Mouse (Mus musculus): ENCODE measurements at regions not wholly inside any gene's neighbourhood (a gene's known extent, or its start where the extent isn't known, plus 50 kb on each side); places are given as distances from the start of the nearest gene placed in this dataset.
A peak's percentile ranks its signal among the peaks of the same experiment; 100 is the strongest.
"Not testable (repeated sequence)": the region's sequence is repeated elsewhere in the genome, so short reads cannot be mapped to it uniquely, and the experiment has no call there.

DNA sequence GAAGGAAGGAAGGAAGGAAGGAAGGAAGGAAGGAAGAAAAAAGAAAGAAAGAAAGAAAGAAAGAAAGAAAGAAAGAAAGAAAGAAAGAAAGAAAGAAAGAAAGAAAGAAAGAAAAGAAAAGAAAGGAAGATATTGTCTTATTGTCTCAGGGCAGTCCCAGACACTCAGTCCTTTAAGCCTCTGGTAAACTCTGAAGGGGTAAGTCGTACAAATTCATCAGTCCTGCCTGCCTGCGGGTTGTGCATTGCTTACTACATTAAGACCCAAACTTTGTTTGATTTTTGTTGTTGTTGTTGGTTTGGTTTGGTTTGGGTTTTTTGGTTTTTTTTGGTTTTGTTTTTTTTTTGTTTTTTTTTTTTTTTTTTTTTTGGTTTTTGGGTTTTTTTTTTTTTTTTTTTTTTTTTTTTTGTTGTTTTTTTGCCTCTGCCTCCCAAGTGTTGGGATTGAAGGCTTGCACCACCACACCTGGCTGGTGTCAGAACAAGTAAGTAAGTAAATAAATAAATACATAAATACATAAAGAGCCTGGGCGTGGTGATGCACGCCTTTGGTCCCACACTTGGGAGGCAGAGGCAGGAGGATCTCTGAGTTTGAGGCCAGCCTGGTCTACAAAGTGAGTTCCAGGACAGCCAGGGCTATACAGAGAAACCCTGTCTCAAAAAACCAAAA, 1365.2 kb downstream of the Zfp704 start:
- DNase-seq (ENCODE audit: extremely low spot score in 1 of 2, low spot score in 2 of 2); intact Hi-C loops (cut with DNase I): not testable (repeated sequence)

DNA sequence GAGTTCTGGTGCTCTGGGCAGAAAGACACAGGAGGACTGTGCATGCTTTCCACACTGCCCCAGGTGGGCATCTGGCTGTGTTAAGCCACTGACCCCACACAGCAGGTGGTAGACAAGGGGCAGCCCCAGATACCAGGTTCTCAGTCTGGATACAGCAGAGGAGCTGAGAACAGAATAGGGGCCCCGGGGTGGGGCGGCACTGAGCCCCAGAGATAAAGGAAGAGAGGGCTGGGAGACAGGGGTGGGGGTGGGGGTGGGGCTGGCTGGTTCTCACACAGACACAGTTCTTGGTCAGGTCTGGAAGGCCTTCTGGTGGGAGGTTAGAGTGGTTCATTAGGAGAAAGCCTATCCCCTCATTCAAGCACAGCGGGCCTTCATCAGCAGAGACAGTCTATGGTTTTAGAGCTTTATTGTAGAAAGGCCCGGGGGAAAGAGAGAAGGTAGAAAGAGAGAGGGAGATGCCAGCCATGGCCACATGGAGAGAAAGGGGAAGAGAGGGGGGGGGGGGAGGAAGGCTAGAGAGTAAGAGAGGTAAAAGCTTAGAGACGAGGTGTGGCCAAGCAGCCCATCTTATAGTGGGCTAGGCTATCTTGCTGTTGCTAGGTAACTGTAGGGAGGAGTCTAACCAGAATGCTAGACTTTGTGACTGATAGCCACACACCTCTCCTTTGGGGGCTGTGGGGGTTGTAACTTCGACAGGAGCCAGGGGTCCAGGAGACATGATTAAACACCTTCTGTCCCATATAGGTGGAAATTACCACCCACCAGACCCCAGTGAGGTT, 1403.1 kb downstream of the Zfp704 start:
- intact Hi-C loops (cut with DNase I): no loop called here
- DNase-seq (ENCODE audit: extremely low spot score in 1 of 2, low spot score in 2 of 2): no peak

DNA sequence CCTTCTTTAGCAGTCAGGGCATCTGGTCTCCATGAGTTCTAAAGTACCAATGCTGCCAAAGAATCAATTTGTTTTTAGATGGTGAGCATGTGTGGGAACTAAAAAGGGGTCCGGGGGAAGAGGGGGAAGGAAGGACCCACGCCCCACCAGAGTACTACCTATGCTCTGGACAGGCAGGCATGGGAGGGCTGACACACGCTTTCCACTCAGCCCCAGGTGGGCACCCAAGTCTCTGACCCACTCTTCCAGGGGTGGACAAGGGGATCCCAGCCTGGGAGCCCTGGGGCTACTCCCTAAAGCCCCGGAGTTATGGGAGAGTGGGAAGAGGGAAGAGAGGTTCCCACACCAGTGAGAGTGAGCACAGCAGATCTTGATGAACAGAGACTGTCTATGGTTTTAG, 1446.9 kb downstream of the Zfp704 start:
- no peak for DNase-seq (ENCODE audit: extremely low spot score in 1 of 2, low spot score in 2 of 2)
- intact Hi-C loops (cut with DNase I): no loop called here

DNA sequence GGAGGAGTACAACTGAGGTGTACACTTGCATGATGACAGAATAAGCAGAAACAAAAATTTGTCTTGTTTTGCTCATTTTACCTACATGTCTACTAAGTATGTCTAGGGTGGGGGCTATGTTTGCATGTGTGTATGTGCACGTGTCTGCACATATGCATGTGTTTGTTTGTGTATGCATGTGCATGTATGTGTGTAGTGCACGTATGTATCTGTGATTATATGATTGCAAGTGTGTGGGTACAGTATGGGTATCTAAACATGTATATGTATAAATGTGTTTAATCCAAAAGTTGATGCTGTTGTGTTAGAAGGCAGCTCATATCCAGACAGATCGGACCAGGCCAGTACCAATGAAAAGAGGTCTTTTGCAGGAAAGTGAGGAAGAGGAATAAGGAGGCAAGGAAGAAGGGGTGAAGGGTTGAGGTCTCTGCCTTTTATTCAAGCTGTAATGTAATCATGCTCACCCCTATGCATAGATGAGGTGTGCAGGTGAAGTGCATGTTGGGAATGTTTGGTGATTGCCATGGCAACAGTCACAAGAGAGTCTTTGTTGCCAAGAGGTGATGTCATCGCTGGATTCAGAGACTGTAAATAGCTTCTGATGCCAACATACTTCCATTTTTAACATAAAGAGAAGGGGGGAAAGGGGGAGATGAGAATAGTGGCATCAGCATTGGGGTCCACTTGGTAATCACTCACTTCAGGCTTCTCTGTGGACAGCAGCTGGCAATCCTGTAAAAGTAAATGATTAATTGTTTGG, 1447.7 kb downstream of the Zfp704 start:
- intact Hi-C loops (cut with DNase I): no loop called here

DNA sequence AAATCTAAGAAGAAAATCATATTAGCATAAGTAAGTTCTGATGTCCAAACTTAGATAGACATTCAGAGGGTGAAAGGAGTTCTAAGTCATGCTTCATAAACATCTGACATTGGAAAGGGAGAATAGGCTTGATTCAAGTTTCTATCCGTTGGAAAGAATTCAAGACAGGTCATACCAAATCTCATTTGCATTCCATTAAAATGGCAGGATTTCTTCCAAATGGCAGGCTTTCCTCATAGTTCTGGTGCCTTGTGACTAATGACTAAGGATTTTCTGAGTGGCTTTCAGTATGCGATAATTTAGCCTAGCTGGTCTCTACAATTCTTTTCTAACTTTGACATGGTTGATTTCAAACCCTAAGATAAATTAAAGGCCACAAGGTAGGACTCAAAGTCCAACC, 1466.9 kb downstream of the Zfp704 start:
- DNase-seq (ENCODE audit: extremely low spot score in 1 of 2, low spot score in 2 of 2): no peak
- intact Hi-C loops (cut with DNase I): no loop called here

More for the DNA sequence above, 1447.7 kb downstream of the Zfp704 start:
- peak in 1 of 2 experiments; percentile 21 for DNase-seq (ENCODE audit: extremely low spot score in 1 of 2, low spot score in 2 of 2)

DNA sequence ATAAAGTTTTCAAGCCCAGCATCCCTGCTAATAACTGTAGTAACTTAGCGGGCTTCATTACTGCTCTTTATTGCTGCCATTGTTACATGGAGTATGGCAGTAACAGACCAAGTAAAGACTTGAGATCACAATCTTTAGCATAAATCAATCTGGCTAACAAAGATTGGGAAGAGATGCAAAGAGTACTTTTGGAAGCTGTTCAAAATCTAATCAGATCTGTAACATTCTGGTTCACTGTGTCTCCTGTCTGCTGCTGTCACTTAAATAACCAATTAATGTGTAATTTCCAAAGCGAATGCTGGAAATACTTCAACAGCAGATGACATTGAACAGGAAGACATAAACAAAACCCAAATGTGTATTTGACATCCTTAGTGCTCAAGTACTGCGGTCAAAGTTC, 1467.7 kb downstream of the Zfp704 start:
- intact Hi-C loops (cut with DNase I): no loop called here

DNA sequence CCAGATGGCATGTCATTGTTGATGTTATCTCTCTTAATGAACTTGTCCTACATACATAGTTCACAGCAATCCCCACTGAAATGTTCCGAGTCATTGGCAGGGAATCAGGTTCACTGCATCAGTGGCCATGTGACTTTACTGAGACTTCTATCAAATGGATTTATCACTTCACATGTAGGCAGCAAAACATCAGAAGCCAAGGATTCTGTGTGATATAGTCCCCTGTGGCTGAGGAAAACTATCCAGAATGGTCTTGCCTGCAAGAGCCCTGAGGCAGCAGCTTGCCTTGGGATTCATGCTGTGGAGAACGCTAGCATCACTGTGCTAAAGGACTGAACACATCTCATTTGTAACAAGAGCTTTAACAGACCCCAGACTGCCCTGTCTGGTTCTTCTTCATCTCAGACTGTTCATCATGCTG, 1468.2 kb downstream of the Zfp704 start:
- intact Hi-C loops (cut with DNase I): no loop called here
- DNase-seq (ENCODE audit: extremely low spot score in 1 of 2, low spot score in 2 of 2): no peak

More for the DNA sequence above, 1467.7 kb downstream of the Zfp704 start:
- no peak for DNase-seq (ENCODE audit: extremely low spot score in 1 of 2, low spot score in 2 of 2)

DNA sequence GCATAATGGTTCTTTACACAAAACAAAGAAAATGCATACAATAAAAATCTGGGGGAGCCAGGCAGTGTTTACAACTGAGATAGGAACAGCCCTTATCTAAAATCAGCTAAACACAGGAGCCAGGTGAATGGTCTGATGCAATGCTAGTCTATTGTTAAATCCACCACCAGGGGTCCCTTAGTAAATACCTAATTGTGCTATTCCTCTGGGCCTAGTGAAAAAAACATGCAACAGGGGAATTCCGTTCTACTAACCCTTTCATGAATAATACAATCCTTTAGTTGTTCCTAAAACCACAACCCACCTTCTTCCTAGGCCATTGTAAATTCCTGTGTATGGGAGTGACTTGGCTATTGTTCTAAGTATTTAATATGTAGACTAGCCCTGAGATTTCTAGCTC, 1486.2 kb downstream of the Zfp704 start:
- intact Hi-C loops (cut with DNase I); DNase-seq (ENCODE audit: extremely low spot score in 1 of 2, low spot score in 2 of 2): not testable (repeated sequence)

DNA sequence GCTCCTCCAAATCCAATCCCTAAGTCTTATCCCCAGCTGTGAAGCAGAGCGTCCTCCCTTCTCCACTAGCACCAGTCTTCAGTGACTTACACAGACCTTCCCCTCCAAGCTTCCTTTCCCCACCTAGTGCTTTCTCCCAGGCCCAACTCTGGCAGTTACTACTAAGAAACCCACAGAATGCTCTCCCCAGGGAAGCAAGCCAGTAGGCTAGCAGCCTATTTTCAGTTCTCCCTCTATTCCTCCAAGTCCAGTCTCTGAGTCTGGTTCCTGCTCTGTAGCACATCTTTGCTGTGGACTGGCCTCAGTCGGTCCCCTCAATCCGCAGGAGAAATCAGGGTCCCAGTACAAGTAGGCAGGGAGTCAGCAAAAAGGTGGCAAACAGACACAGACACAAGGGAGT, 1486.7 kb downstream of the Zfp704 start:
- intact Hi-C loops (cut with DNase I): no loop called here
- no peak for DNase-seq (ENCODE audit: extremely low spot score in 1 of 2, low spot score in 2 of 2)

DNA sequence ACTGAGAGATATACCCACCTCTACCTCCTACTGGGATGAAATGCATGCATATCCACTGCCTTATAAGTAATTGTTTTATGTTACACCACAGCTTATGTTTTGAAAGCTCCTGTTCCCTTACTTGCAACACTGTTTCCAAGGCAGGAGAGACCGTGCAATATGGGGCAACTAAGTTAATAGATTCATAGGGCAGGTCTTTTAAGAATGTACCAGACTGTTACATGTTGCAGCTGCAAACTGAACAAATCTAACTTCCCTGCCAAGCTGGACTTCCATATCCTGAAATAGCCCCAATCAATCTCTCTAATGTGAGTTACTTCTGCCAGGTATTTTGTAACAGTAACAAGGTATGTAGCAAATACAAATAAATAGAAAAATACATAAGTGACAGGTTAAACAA, 1478.0 kb upstream of the 1700008P02Rik start:
- intact Hi-C loops (cut with DNase I): no loop called here
- DNase-seq (ENCODE audit: extremely low spot score in 1 of 2, low spot score in 2 of 2): no peak

DNA sequence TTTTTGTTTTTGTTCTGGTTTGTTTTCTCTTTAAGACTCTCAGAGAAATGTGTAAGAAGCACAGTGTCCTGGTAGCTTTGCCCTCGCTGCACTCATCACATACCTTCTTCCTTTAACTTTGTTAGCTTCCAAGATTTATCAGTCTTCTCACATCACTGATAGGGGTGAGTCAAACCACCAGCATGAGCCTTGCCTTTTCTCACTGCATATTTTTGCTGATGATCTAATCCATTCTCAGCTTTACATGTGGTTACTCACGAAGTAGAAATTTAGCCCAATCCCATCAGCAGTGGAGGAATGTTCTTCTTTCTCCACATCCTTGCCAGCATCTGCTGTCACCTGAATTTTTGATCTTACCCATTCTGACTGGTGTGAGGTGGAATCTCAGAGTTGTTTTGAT, 1464.5 kb upstream of the 1700008P02Rik start:
- DNase-seq (ENCODE audit: extremely low spot score in 1 of 2, low spot score in 2 of 2): no peak
- intact Hi-C loops (cut with DNase I): no loop called here

DNA sequence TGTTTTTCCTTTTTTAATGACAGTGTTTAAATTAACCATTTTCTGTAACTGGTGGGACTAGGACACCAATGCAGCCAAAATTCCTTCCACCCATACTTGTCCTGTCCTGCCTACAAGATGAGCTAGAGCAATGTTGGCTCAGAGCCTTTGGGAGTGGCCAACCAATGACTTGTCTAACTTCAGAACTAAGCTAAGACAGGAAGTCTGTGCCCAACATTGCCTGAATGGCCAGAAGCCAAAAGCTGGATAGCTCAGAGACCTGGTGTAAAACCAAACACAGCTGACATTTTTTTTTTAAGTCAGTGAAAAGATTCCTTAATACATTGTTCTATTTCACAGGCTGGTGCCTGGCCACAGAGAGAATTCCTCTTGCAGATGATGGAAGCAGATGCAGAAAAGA, 1433.5 kb upstream of the 1700008P02Rik start:
- DNase-seq (ENCODE audit: extremely low spot score in 1 of 2, low spot score in 2 of 2): no peak
- intact Hi-C loops (cut with DNase I): no loop called here

DNA sequence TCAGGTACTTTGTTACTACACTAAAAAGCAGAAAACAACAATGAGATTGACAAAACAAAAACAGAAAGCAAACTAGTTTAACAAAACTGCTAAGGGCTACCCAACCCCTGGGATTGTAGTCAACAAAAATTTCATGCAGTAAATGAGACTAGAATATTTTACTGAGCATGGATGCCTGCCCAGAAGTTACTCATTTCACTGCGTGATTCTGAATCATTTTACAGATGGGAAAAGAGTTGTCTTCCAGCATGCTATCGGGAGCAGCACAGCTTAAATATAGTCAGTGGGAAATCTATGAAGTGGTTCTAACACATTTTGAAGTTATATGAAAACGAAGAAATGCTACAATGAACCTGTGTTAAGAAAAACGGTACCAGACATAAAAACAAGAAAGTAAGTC, 1430.9 kb upstream of the 1700008P02Rik start:
- intact Hi-C loops (cut with DNase I): no loop called here
- peak in 1 of 2 experiments; percentile 61 for DNase-seq (ENCODE audit: extremely low spot score in 1 of 2, low spot score in 2 of 2)

DNA sequence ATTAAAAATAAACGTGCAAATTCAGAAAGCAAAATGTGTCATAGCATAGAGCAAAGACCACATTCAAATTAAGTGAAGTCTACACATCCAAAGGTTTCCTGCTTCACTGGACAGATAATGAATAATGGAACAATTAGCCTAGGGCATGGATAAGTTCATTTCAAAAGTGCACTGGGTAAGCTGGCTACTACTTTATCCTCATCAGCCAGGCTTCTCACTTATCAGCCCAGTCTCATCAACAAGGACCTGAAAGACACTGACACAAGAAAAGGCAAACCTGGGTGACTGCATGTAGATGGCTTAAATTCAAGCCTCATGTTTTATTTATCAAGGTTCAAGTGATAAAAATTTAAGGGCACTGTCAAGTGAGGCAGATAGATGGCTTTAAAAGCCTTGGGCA, 1429.5 kb upstream of the 1700008P02Rik start:
- intact Hi-C loops (cut with DNase I): no loop called here
- no peak for DNase-seq (ENCODE audit: extremely low spot score in 1 of 2, low spot score in 2 of 2)

DNA sequence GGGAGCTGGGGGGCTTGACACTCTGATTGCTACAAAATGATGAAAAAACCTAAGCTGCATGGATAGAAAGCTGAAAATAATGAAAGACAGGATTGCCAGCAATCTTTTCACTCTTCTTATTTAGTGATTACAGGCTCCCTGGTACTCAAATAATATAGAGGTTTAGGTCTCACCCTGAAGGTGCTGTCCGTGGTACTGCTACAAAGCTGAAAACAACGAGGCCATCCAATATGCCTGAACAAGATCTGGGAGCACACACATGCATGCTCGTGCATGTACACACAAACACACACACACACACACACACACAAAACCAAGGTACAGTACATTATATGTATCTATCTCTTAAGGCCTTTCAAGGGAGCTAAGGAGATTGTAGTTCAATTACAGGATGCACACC, 1426.1 kb upstream of the 1700008P02Rik start:
- no peak for DNase-seq (ENCODE audit: extremely low spot score in 1 of 2, low spot score in 2 of 2)
- intact Hi-C loops (cut with DNase I): no loop called here

DNA sequence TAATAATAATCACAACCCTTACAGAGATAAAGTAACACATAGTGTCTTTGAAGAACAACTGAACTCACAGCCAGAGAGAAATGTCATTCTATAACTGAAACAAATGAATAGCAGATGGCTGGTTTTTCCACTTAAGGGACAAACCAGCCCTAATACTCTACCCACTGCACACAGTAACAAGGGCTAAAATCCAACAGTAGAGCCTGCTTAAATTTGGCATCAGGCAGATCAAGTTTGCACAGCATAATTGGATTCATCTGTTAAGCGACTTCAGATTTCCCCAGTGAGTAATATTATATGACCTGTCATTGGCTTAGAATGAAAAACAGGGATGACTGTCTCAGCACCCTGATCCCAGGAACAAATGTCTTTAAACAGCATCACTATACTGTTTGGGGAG, 1416.5 kb upstream of the 1700008P02Rik start:
- DNase-seq (ENCODE audit: extremely low spot score in 1 of 2, low spot score in 2 of 2): no peak
- intact Hi-C loops (cut with DNase I): no loop called here

DNA sequence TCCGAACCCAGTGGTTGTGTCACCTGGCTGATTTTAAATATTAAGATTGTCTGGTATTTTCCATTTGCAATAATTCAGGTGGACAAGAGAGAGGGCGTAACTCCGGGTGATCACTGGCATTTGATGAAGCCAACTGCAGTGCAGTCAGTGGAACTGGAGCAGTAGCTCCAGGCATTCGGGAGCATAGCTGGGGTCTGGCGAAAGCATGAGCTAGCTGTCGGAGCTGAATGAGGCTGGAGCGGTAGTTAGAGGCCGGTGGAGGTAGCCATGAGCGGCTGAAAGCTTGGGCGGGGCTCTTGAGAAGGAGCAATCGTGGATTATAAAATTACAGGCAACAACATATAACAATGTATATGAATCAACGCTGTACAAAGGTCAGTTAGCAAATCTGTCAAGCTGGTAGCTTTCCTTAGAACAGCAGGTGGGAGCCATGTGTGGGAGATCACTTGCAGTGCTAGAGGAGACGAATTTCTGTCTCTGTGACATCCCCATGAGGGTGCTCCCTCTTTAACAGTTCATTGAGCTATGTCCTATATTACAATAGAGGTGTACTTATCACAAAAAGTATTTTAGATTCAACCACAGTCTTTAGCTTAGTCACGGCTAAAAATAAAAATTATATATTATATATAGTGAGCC, 1415.0 kb upstream of the 1700008P02Rik start:
- intact Hi-C loops (cut with DNase I): no loop called here
- no peak for DNase-seq (ENCODE audit: extremely low spot score in 1 of 2, low spot score in 2 of 2)

DNA sequence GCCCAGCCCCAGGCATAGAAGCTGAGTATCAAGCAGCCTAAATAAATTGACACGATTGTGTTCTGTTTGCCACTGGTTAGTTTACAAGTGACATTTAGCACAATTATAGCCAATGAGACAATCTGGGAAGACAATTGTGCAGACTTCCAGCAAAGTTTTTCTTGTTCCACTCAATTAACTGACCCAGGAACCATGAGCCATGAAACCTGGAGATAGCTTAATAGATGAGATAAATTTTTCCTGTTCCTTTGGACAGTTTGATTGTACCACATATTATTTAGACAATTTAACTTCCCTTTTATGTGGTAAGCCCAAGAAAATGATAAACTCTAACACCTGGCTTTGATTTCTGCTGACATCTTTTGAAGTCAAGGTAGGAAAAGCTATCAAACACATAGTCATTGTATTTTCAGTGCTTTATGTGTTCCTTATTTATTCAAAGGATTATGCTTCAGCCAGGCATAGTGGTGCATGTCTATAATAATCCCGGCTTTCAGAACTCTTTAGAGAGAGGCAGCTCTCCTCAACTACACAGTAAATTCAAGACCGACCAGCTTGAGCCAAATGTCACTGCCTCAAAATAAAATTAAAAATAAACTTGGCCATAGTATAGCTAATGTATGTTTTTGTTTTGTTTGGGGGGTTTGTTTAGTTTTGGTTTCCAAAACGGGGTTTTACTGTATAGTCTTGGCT, 1406.2 kb upstream of the 1700008P02Rik start:
- intact Hi-C loops (cut with DNase I): no loop called here
- no peak for DNase-seq (ENCODE audit: extremely low spot score in 1 of 2, low spot score in 2 of 2)

DNA sequence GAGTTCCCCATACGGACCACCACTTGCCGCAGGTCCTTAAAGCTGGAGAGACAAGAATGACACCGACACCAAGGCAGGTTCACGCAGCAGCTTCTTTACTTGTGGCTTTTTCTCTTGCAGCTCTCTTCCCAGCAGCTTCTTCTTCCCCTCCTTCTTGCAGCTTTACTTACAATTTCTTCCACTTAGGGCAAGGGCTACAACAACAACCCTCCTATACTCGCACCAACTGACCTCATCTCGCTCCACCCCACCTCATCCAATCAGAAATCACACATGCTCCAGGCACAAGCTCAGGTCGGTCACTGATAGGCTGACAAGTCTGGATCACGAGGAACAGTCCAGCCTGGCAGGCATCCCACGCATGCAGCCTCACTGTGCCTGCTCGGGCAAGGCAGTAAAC, 1402.4 kb upstream of the 1700008P02Rik start:
- DNase-seq (ENCODE audit: extremely low spot score in 1 of 2, low spot score in 2 of 2): no peak
- intact Hi-C loops (cut with DNase I): no loop called here

Data from left cerebral cortex, postnatal 10 days (tissue).